Mouse (Mus musculus) CH12.LX (cell line): ENCODE measurements at regions not wholly inside any gene's neighbourhood (a gene's known extent, or its start where the extent isn't known, plus 50 kb on each side); places are given as distances from the start of the nearest gene placed in this dataset.

ENCODE experiments used
- DNase-seq: peaks from one replicate; pipeline ENCODE4 v3.0.0-alpha.2; 2013; ENCODE audit errors: extremely low read depth
- H3K27ac ChIP-seq: 2 replicates; pipeline ENCODE4 v1.5.1; 2012; ENCODE audit warnings: low read depth, mild to moderate bottlenecking, control low read depth, moderate library complexity; ENCODE audit not compliant: insufficient read depth
- H3K27me3 ChIP-seq: replicated peaks from 2 replicates; pipeline ENCODE3; 2012; ENCODE audit warnings: inconsistent platforms
- H3K36me3 ChIP-seq, 2 experiments: replicated peaks in 1 of 2; 2 replicates each; pipeline versions ENCODE3 to v1.6.1; 2012; ENCODE audit warnings: inconsistent platforms in 1 of 2, low read length in 1 of 2, mild to moderate bottlenecking in 1 of 2, mixed read lengths in 1 of 2, moderate library complexity in 1 of 2; ENCODE audit not compliant: control insufficient read depth in 1 of 2, insufficient read depth in 1 of 2
- H3K4me1 ChIP-seq, 2 experiments: 2 replicates each; pipeline ENCODE4 v1.6.1; 2012; ENCODE audit warnings: inconsistent platforms in 1 of 2, moderate library complexity in 1 of 2; ENCODE audit not compliant: insufficient read depth in 2 of 2, control insufficient read depth in 1 of 2
- H3K4me2 ChIP-seq: 2 replicates; pipeline ENCODE4 v1.6.1; 2012; ENCODE audit warnings: low read depth, mild to moderate bottlenecking, control low read depth; ENCODE audit not compliant: poor library complexity, insufficient read depth, severe bottlenecking
- H3K4me3 ChIP-seq, 3 experiments: fragments of 150-350 bp in 1 of 3; sonication (generic) in 1 of 3; replicated peaks in 1 of 3; 2 replicates each; pipeline versions ENCODE3 to v1.5.1; 2011 to 2012; ENCODE audit warnings: low read depth in 2 of 3, low read length in 2 of 3, mild to moderate bottlenecking in 2 of 3, moderate library complexity in 2 of 3, control low read depth in 1 of 3, improper control_type of control experiment in 1 of 3, inconsistent platforms in 1 of 3, mixed read lengths in 1 of 3; ENCODE audit not compliant: poor library complexity in 1 of 3
- H3K79me2 ChIP-seq: replicated peaks from 2 replicates; pipeline ENCODE4 v1.6.1; 2012; ENCODE audit warnings: mild to moderate bottlenecking, moderate library complexity; ENCODE audit not compliant: control insufficient read depth, poor library complexity, insufficient read depth, severe bottlenecking; ENCODE audit errors: extremely low read depth
- H3K9ac ChIP-seq: 2 replicates; pipeline ENCODE4 v1.6.1; 2012; ENCODE audit warnings: low read depth, mild to moderate bottlenecking, control low read depth, moderate library complexity; ENCODE audit not compliant: insufficient read depth
- H3K9me3 ChIP-seq: replicated peaks from 2 replicates; pipeline ENCODE3; 2012; ENCODE audit warnings: low read length, inconsistent platforms, mixed read lengths
- BHLHE40 ChIP-seq: IDR thresholded peaks from 2 replicates; pipeline ENCODE4 v1.6.1; 2011; ENCODE audit warnings: mild to moderate bottlenecking, low read depth, low read length, improper control_type of control experiment
- CHD1 ChIP-seq: IDR thresholded peaks from 2 replicates; pipeline ENCODE4 v1.6.1; 2012; ENCODE audit warnings: low read depth, low read length, improper control_type of control experiment, inconsistent platforms
- E2F4 ChIP-seq: IDR thresholded peaks from 2 replicates; pipeline ENCODE4 v1.6.1; 2011; ENCODE audit warnings: low read depth, low read length, improper control_type of control experiment; ENCODE audit not compliant: insufficient replicate concordance
- HCFC1 ChIP-seq: IDR thresholded peaks from 2 replicates; pipeline ENCODE4 v1.6.1; 2012; ENCODE audit warnings: low read depth, mild to moderate bottlenecking, inconsistent platforms, low read length, improper control_type of control experiment
- MAFK ChIP-seq: IDR thresholded peaks from 2 replicates; pipeline ENCODE4 v1.6.1; 2011; ENCODE audit warnings: low read length, improper control_type of control experiment; ENCODE audit not compliant: insufficient replicate concordance
- MAX ChIP-seq: IDR thresholded peaks from 2 replicates; pipeline ENCODE4 v1.6.1; 2011; ENCODE audit warnings: low read length, improper control_type of control experiment
- MAZ ChIP-seq: IDR thresholded peaks from 2 replicates; pipeline ENCODE4 v1.6.1; 2012; ENCODE audit warnings: low read depth, mild to moderate bottlenecking, inconsistent platforms, low read length, improper control_type of control experiment, moderate library complexity
- MYC ChIP-seq: IDR thresholded peaks from 2 replicates; pipeline ENCODE4 v1.6.1; 2011; ENCODE audit warnings: low read depth, mild to moderate bottlenecking, improper control_type of control experiment, low read length
- NELFE ChIP-seq: IDR thresholded peaks from 2 replicates; pipeline ENCODE4 v1.6.1; 2011; ENCODE audit warnings: low read depth, low read length, improper control_type of control experiment
- NRF1 ChIP-seq: IDR thresholded peaks from 2 replicates; pipeline ENCODE4 v1.6.1; 2014; ENCODE audit warnings: low read depth, mild to moderate bottlenecking, inconsistent platforms, low read length, improper control_type of control experiment, moderate library complexity
- PAX5 ChIP-seq: IDR thresholded peaks from 2 replicates; pipeline ENCODE4 v1.6.1; 2012; ENCODE audit warnings: low read length, inconsistent platforms, mixed read lengths
- POLR2A ChIP-seq: IDR thresholded peaks from 2 replicates; pipeline ENCODE4 v1.6.1; 2011; ENCODE audit warnings: low read depth, mild to moderate bottlenecking, improper control_type of control experiment, low read length
- POLR2AphosphoS2 ChIP-seq: IDR thresholded peaks from 2 replicates; pipeline ENCODE4 v1.6.1; 2011; ENCODE audit warnings: low read depth, low read length, improper control_type of control experiment
- RAD21 ChIP-seq: IDR thresholded peaks from 2 replicates; pipeline ENCODE4 v1.6.1; 2011; ENCODE audit warnings: low read depth, mild to moderate bottlenecking, low read length, improper control_type of control experiment, moderate library complexity
- RCOR1 ChIP-seq: conservative IDR thresholded peaks from 2 replicates; pipeline ENCODE4 v1.6.1; 2012; ENCODE audit warnings: low read depth, mild to moderate bottlenecking, inconsistent platforms, low read length, improper control_type of control experiment
- SIN3A ChIP-seq: IDR thresholded peaks from 2 replicates; pipeline ENCODE4 v1.6.1; 2012; ENCODE audit warnings: low read length, improper control_type of control experiment, inconsistent platforms
- TBP ChIP-seq: conservative IDR thresholded peaks from 2 replicates; pipeline ENCODE4 v1.6.1; 2011; ENCODE audit warnings: low read depth, low read length, improper control_type of control experiment
- TCF12 ChIP-seq: IDR thresholded peaks from 2 replicates; pipeline ENCODE4 v1.6.1; 2014; ENCODE audit warnings: low read depth, mild to moderate bottlenecking, inconsistent platforms, low read length, improper control_type of control experiment
- UBTF ChIP-seq: IDR thresholded peaks from 2 replicates; pipeline ENCODE4 v1.6.1; 2012; ENCODE audit warnings: low read depth, mild to moderate bottlenecking, inconsistent platforms, low read length, improper control_type of control experiment, moderate library complexity
- USF1 ChIP-seq: IDR thresholded peaks from 2 replicates; pipeline ENCODE4 v1.6.1; 2014; ENCODE audit warnings: low read depth, mild to moderate bottlenecking, inconsistent platforms, low read length, improper control_type of control experiment
- USF2 ChIP-seq: conservative IDR thresholded peaks from 2 replicates; pipeline ENCODE4 v1.6.1; 2011; ENCODE audit warnings: low read depth, low read length, improper control_type of control experiment
- ZC3H11A ChIP-seq: IDR thresholded peaks from 2 replicates; pipeline ENCODE4 v1.6.1; 2012; ENCODE audit warnings: low read depth, mild to moderate bottlenecking, inconsistent platforms, low read length, improper control_type of control experiment
- dilution Hi-C: fragments of 300-500 bp; cut with MboI; formaldehyde crosslinking; loops from 2 replicates; pipeline ENCODE4 v1.14.3; 2020; ENCODE audit warnings: low sequenced_read_pairs; ENCODE audit not compliant: extremely low pct_unique_long_range_greater_than_20kb, extremely low pct_ligation_motif_present
- in situ Hi-C: fragments of 300-500 bp; cut with MboI; formaldehyde crosslinking; loops from 3 replicates; pipeline ENCODE4 v1.14.3; 2019; ENCODE audit warnings: low sequenced_read_pairs, low pct_ligation_motif_present, low pct_unique_long_range_greater_than_20kb, mixed read lengths

GRCm38 (mm10) chr10:119052441-119053041, 182.5 kb upstream of the Dyrk2 start:
- H3K27me3 ChIP-seq = no peaks in the 10 kb centered on the region
- peaks cover 0 to 12% of the 10 kb centered on the region in 2 experiments; a peak in 2 of 4 replicates for H3K4me1 ChIP-seq
- TF ChIP-seq USF2 (no peak), TCF12 (no peak), SIN3A (no peak), NELFE (no peak), POLR2AphosphoS2 (no peak), UBTF (no peak), ZC3H11A (no peak), TBP (no peak), E2F4 (no peak), CHD1 (no peak), MAX (no peak), RAD21 (no peak), PAX5 (no peak), RCOR1 (no peak), USF1 (no peak), HCFC1 (no peak)
- no peaks in the 10 kb centered on the region for H3K79me2 ChIP-seq
- dilution Hi-C loops (no loop called here), in situ Hi-C loops (loop anchor here (10.0 kb wide), 1 partner anchor 448 kb away; no protein-coding TSS in a partner anchor)
- no peak overlapping the region for H3K4me2 ChIP-seq
- no peak overlapping the region for H3K27ac ChIP-seq
- no peak overlapping the region for H3K4me3 ChIP-seq
- H3K36me3 ChIP-seq = no peaks in the 10 kb centered on the region
- H3K9me3 ChIP-seq = no peaks in the 10 kb centered on the region
- no peak for DNase-seq
- H3K9ac ChIP-seq = no peak overlapping the region

GRCm38 (mm10) chr10:119051598-119051997, 181.6 kb upstream of the Dyrk2 start:
- dilution Hi-C loops = no loop called here
- no peaks in the 10 kb centered on the region for H3K36me3 ChIP-seq
- no peaks in the 10 kb centered on the region for H3K79me2 ChIP-seq
- peaks cover 0 to 12% of the 10 kb centered on the region in 2 experiments; a peak in 2 of 4 replicates for H3K4me1 ChIP-seq
- in situ Hi-C loops = loop anchor here (10.0 kb wide), 1 partner anchor 447 kb away; no protein-coding TSS in a partner anchor
- H3K27me3 ChIP-seq = no peaks in the 10 kb centered on the region
- TF ChIP-seq POLR2A (no peak), NRF1 (no peak), MAZ (no peak), ZC3H11A (no peak), SIN3A (no peak), PAX5 (no peak), HCFC1 (no peak), NELFE (no peak), MYC (no peak), BHLHE40 (no peak), MAFK (no peak)
- H3K4me3 ChIP-seq = no peak overlapping the region
- no peak overlapping the region for H3K27ac ChIP-seq
- no peak overlapping the region for H3K4me2 ChIP-seq
- H3K9ac ChIP-seq = no peak overlapping the region
- H3K9me3 ChIP-seq = no peaks in the 10 kb centered on the region
- no peak for DNase-seq
